Mouse (Mus musculus) embryonic fibroblast, embryonic 13.5 days (primary cell): ENCODE results near the gene Efhd2.

Source experiments
- CTCF ChIP-seq: IDR thresholded peaks from 2 replicates; pipeline ENCODE4 v1.5.1; 2011; ENCODE audit warnings: mild to moderate bottlenecking, control low read depth, low read length, moderate library complexity, borderline replicate concordance; ENCODE audit not compliant: insufficient read depth
- POLR2A ChIP-seq: IDR thresholded peaks from 2 replicates; pipeline ENCODE4 v1.6.1; 2011; ENCODE audit warnings: low read depth, mild to moderate bottlenecking, control low read depth, low read length, moderate library complexity

DNA sequence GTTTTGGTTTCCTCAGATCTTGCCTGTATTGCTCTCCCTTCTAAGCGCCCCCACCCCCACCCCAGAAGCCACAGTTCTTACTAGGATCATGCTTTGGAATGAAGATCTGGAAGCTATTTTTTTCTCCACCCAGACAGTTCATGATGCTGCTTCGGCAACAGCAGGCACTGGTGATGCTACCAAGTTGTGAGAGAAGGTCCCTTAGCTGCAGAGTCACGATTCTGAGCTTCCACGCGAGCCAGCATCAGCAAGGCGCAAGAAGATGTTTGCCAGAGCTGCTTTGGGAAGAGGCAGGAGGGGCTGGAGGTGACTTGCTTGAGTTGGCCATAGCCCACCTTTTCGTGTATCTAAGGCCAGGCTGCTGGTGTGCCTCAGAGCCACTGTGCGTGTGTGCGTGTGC lies 10.7 kb upstream of the Efhd2 start:
- TF ChIP-seq POLR2A (no peak), CTCF (no peak)
